Mouse (Mus musculus) kidney, postnatal 0 days (tissue): ENCODE data around the gene Suox. TPM values are rescaled to one million over a fixed set of nuclear protein-coding genes. Genes with fewer than 3 reads are reported as not detected.
"Not testable (repeated sequence)": the region's sequence is repeated elsewhere in the genome, so short reads cannot be mapped to it uniquely, and the experiment has no call there.

Experiments used
- ATAC-seq: fragments of 200-750 bp; cut with Nextera tagmentation; replicated peaks from 2 replicates; pipeline ENCODE4 v1.8.0; 2017; ENCODE audit warnings: low read depth, moderate number of reproducible peaks, moderate TSS enrichment, moderate library complexity; ENCODE audit not compliant: low FRiP score
- DNase-seq: peaks from one replicate; pipeline ENCODE4 v3.0.0-alpha.2; 2016; ENCODE audit warnings: low spot score
- H3K27ac ChIP-seq: fragments of 300-500 bp; sonication (generic); 2 replicates; pipeline ENCODE4 v1.5.1; 2014; ENCODE audit warnings: mild to moderate bottlenecking
- H3K27me3 ChIP-seq: fragments of 300-500 bp; sonication (generic); 2 replicates; pipeline ENCODE4 v1.6.1; 2014; ENCODE audit warnings: low read length, mixed read lengths; ENCODE audit not compliant: insufficient read depth
- H3K36me3 ChIP-seq: fragments of 300-500 bp; sonication (generic); 2 replicates; pipeline ENCODE4 v1.6.1; 2014; ENCODE audit warnings: low read length, mixed read lengths; ENCODE audit not compliant: insufficient read depth
- H3K4me1 ChIP-seq: fragments of 300-500 bp; sonication (generic); replicated peaks from 2 replicates; pipeline ENCODE4 v1.6.1; 2014; ENCODE audit warnings: antibody characterized with exemption, low read length, mixed read lengths; ENCODE audit not compliant: insufficient read depth
- H3K4me2 ChIP-seq: fragments of 300-500 bp; sonication (generic); 2 replicates; pipeline ENCODE4 v1.6.1; 2014; ENCODE audit warnings: mild to moderate bottlenecking, low read length, moderate library complexity, mixed read lengths
- H3K4me3 ChIP-seq: fragments of 300-500 bp; sonication (generic); replicated peaks from 2 replicates; pipeline ENCODE4 v1.5.1; 2014; ENCODE audit warnings: low read depth, low read length
- H3K9ac ChIP-seq: fragments of 300-500 bp; sonication (generic); 2 replicates; pipeline ENCODE4 v1.6.1; 2014; ENCODE audit warnings: low read depth, low read length
- H3K9me3 ChIP-seq: fragments of 300-500 bp; sonication (generic); replicated peaks from 2 replicates; pipeline ENCODE4 v1.6.1; 2016; ENCODE audit warnings: low read length, inconsistent platforms, mixed read lengths
- CTCF ChIP-seq: IDR thresholded peaks from 2 replicates; pipeline ENCODE4 v1.5.1; 2016; ENCODE audit warnings: antibody characterized with exemption, low read depth, mild to moderate bottlenecking, moderate library complexity
- WGBS: fragments of 180-500 bp; shearing (Covaris S2); extraction: QIAGEN DNeasy Blood & Tissue Kit; methylation state at CpG from one replicate; pipeline ENCODE4 v1.1.7; 2014; 5-methylcytosine and 5-hydroxymethylcytosine counted together
- polyA plus RNA-seq: library from polyadenylated mRNA; unstranded; fragments of >200 nt; fragmentation: Nextera tagmentation; extraction: Ambion mirVana; gene quantifications from 2 replicates; pipeline ENCODE4 v1.2.1, GENCODE M21; 2015

Gene Suox
- polyA plus RNA-seq, 1 experiment from 2014 or later, result 15.1 TPM

DNA sequence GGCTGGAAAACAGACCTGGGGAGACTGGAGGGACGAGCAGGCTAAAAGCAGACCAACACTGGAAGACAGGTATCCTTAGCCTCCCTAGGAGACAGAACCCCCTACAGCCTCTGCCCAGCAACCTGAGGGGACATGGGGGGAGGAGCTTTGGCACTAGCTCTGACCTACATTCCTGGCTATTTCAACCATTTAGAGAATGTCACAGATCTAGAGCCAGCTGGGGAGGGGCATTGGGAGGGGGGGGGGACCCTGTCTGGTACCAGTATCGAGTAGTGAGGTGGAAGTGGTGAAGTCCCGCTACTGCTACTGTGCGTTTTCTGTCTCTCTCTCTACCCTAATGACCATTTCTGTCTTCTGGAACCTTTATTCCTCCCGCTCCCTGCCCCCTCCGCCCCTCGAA, 32.0 kb downstream of the Suox start:
- H3K27me3 ChIP-seq, result no peaks in the 10 kb centered on the region
- H3K36me3 ChIP-seq, result no peaks in the 10 kb centered on the region
- no peak overlapping the region for H3K4me3 ChIP-seq
- no peak for TF ChIP-seq CTCF
- DNase-seq, result no peak
- H3K27ac ChIP-seq, result no peak overlapping the region
- no peaks in the 10 kb centered on the region for H3K4me1 ChIP-seq
- H3K4me2 ChIP-seq, result no peak overlapping the region
- H3K9ac ChIP-seq, result no peak overlapping the region
- no peaks in the 10 kb centered on the region for H3K9me3 ChIP-seq
- ATAC-seq, result no peak
- 75% methylated on average over 7 of the region's 7 CpGs for WGBS

DNA sequence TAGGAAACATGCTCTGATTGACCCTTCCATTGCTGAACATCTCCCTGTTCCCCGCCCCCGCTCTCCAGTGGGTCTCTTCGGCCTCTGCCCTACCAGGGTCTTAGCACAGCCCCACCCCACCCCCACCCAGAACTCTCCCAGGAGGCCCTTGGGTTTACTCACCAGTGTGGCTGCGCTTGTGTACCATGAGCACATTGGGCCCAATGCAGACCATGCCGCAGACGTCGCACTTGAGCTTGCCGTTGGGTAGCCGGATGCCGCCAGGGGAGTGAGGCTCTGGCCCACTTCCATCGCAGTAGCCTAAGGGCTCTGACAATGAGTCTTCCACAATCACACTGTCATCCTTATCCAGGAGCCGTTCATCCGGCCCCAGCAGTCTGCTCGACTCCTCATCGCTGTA, 33.0 kb downstream of the Suox start:
- WGBS, result 94% methylated on average over 15 of the region's 15 CpGs
- Histone ChIP-seq H3K4me2 (no peak overlapping the region), H3K36me3 (no peaks in the 10 kb centered on the region), H3K4me1 (no peaks in the 10 kb centered on the region), H3K27me3 (no peaks in the 10 kb centered on the region), H3K4me3 (no peak overlapping the region), H3K9ac (no peak overlapping the region), H3K27ac (no peak overlapping the region), H3K9me3 (no peaks in the 10 kb centered on the region)
- TF ChIP-seq CTCF, result no peak
- DNase-seq, result no peak
- ATAC-seq, result no peak

DNA sequence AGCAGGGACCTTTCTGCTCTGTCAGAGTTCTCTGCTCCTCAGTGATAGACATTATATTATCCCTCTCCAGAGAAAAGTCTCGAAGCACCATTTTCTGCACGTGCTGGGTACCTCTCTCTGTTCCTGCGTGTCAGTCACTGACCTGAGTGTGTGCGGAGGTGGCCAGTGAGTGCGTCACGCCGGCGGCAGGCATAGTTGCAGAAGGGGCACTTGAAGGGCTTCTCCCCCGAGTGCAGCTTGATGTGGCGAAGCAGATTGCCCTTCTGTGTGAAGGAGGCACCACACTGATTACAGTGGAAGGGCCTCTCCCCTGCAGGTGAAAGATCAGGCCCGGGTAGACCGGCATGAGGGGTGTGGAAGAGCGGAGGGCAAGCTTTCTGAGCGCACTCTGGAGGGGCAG, 33.9 kb downstream of the Suox start:
- WGBS, result 84% methylated on average over 14 of the region's 14 CpGs
- no peak overlapping the region for H3K4me3 ChIP-seq
- no peak for TF ChIP-seq CTCF
- DNase-seq, result no peak
- H3K4me1 ChIP-seq, result no peaks in the 10 kb centered on the region
- H3K27ac ChIP-seq, result no peak overlapping the region
- H3K9ac ChIP-seq, result no peak overlapping the region
- H3K9me3 ChIP-seq, result no peaks in the 10 kb centered on the region
- peaks cover 3% of the 10 kb centered on the region; the same call in 1 of the 2 replicates for H3K36me3 ChIP-seq
- no peaks in the 10 kb centered on the region for H3K27me3 ChIP-seq
- no peak overlapping the region for H3K4me2 ChIP-seq
- ATAC-seq, result no peak

DNA sequence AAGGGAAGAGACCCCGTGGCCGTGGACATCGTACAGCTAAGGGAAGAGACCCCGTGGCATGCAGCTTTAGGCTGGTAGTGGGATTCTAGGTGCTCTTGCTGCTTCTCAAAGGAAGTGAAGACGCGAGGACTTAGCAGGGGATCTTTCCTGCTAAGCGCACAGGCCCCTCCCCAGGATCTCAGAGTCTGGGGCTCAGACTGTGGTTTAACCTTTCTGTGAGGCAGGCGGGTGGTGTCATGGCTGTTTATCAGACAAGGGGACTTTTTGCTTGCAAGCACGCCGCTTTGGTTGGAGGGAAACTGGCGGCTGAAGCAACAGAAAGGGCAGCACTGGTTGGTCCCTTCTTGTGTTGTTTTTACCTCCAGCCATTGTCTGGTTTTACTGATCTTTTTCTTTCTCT, 36.9 kb downstream of the Suox start:
- no peak overlapping the region for H3K4me3 ChIP-seq
- ATAC-seq, result no peak
- no peaks in the 10 kb centered on the region for H3K9me3 ChIP-seq
- no peak for TF ChIP-seq CTCF
- H3K9ac ChIP-seq, result no peak overlapping the region
- peaks cover 3% of the 10 kb centered on the region; the same call in 1 of the 2 replicates for H3K36me3 ChIP-seq
- no peak for DNase-seq
- H3K4me1 ChIP-seq, result no peaks in the 10 kb centered on the region
- H3K4me2 ChIP-seq, result peak overlapping the region; percentile 15; the same call in 1 of the 2 replicates
- 29% methylated on average over 11 of the region's 11 CpGs for WGBS
- H3K27me3 ChIP-seq, result no peaks in the 10 kb centered on the region
- no peak overlapping the region for H3K27ac ChIP-seq

DNA sequence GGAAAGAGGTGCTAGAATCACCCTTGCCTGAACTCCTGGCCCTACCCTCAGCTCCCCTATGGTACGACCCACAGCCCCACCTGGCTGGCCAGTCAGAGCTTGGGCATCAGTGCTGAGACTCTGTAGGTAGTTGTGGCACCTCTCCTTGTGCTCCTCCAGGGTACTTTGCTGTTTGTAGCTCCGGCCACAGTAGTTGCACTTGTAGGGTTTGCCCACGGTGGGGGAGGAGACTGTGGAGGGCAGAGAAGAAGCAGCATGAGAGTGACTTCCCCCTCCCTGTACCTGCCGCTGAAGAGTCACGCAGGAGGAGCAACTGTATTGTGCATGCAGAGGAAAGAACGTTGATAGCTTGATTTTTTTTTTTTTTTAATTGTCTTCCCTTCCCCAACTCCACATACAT, 37.3 kb downstream of the Suox start:
- DNase-seq (no peak), ATAC-seq (no peak)
- TF ChIP-seq CTCF, result no peak
- H3K9ac ChIP-seq, result no peak overlapping the region
- WGBS, result 50% methylated on average over 6 of the region's 6 CpGs
- no peaks in the 10 kb centered on the region for H3K27me3 ChIP-seq
- peaks cover 3% of the 10 kb centered on the region; the same call in 1 of the 2 replicates for H3K36me3 ChIP-seq
- H3K4me2 ChIP-seq, result 0 out of 2 replicates have a peak overlapping the region, but pooled peaks have one; percentile 15
- H3K4me1 ChIP-seq, result no peaks in the 10 kb centered on the region
- no peak overlapping the region for H3K27ac ChIP-seq
- no peak overlapping the region for H3K4me3 ChIP-seq
- no peaks in the 10 kb centered on the region for H3K9me3 ChIP-seq

DNA sequence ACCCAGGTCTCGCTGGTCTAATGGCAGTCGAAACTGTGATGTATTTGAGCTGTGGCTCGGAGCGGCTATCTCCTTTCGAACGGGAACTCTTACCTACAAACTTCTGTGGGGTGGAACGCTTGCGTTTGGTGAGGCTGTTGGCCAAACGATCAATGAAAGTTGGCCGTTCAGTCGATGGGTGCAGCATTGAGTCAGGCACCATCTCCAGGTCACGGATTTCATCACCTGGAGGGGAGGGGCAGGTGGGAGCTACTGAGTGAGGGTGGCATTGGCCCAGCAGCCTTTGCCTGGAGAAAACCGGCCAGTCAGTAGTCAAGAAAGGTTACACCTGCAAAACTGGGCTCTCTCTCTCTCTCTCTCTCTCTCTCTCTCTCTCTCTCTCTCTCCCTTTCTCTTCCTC, 38.2 kb downstream of the Suox start:
- no peaks in the 10 kb centered on the region for H3K9me3 ChIP-seq
- no peak overlapping the region for H3K27ac ChIP-seq
- TF ChIP-seq CTCF, result no peak
- 93% methylated on average over 13 of the region's 13 CpGs for WGBS
- no peak overlapping the region for H3K9ac ChIP-seq
- H3K4me3 ChIP-seq, result no peak overlapping the region
- no peak overlapping the region for H3K4me2 ChIP-seq
- ATAC-seq (no peak), DNase-seq (no peak)
- H3K27me3 ChIP-seq, result no peaks in the 10 kb centered on the region
- H3K36me3 ChIP-seq, result peaks cover 3% of the 10 kb centered on the region; the same call in 1 of the 2 replicates
- no peaks in the 10 kb centered on the region for H3K4me1 ChIP-seq

DNA sequence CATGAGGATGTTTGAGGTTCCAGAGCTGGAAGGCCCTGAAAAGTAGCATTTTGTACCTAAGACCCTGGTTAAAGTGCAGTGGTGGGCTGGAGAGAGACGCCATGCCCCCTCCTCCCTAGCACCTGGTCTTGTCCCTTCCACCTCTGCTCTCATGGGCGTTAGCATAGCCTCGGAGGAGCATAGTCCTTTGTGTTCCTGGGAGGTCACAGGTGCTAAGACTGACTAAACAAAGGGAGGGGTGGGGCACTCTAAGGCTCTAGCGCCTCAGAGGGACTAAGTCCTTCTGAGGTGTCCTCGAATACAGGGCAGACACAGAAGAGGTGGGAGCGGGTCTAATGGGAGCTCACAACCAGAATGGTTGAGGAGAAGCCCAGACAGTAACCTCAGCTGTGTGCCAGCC, 42.3 kb downstream of the Suox start:
- Histone ChIP-seq H3K4me2 (no peak overlapping the region), H3K4me1 (no peaks in the 10 kb centered on the region), H3K27me3 (no peaks in the 10 kb centered on the region), H3K9me3 (no peaks in the 10 kb centered on the region), H3K4me3 (no peak overlapping the region), H3K27ac (no peak overlapping the region), H3K9ac (no peak overlapping the region), H3K36me3 (peaks cover 3% of the 10 kb centered on the region; the same call in 1 of the 2 replicates)
- no peak for DNase-seq
- no peak for TF ChIP-seq CTCF
- ATAC-seq, result no peak
- WGBS, result 31% methylated on average over 6 of the region's 6 CpGs

DNA sequence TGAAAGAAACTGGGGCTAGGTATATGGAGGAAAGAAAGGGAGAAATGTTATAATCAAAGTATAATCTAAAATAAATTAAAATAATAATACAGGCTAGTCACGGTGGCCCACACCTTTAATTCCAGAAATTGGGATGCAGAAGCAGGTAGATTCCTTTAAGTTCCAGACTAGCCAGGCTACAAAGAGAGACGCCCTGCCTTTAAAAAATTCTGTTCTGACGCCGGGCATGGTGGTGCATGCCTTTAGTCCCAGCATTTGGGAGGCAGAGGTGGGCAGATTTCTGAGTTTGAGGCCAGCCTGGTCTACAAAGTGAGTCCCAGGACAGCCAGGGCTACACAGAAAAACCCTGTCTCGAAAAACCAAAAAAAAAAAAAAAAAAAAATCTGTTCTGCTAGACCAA, 43.6 kb downstream of the Suox start:
- H3K36me3 ChIP-seq, H3K27me3 ChIP-seq, H3K9me3 ChIP-seq, ATAC-seq, H3K27ac ChIP-seq, H3K4me2 ChIP-seq, H3K4me1 ChIP-seq, H3K4me3 ChIP-seq, DNase-seq, H3K9ac ChIP-seq: not testable (repeated sequence)
- WGBS, result 83% methylated on average over 5 of the region's 5 CpGs
